Mouse (Mus musculus) retina, embryonic 14.5 days (tissue): ENCODE data around the gene Uhmk1.

Experiments used
- DNase-seq: peaks from one replicate; pipeline ENCODE4 v3.0.0-alpha.2; 2015; ENCODE audit warnings: low spot score

Uhmk1 gene

GRCm38 (mm10) chr1:170174814-170175332 lies 40.3 kb downstream of the Uhmk1 start, which contains the start of gene Uap1:
Gene Uap1, minus strand, starts transcription at chr1:170174957.
- DNase-seq: peak; percentile 93

GRCm38 (mm10) chr1:170173991-170174813 lies 41.0 kb downstream of the Uhmk1 start:
- DNase-seq: no peak

GRCm38 (mm10) chr1:170167781-170168180 lies 47.4 kb downstream of the Uhmk1 start:
- DNase-seq: no peak

GRCm38 (mm10) chr1:170164913-170165312 lies 50.3 kb downstream of the Uhmk1 start:
- no peak for DNase-seq

GRCm38 (mm10) chr1:170164053-170164614 lies 51.1 kb downstream of the Uhmk1 start:
- DNase-seq: no peak

- no peak for DNase-seq
These were observed 51.7 kb downstream of the Uhmk1 start for GRCm38 (mm10) chr1:170163398-170163943.

- no peak for DNase-seq
These were observed 53.3 kb downstream of the Uhmk1 start for GRCm38 (mm10) chr1:170161852-170162251.

GRCm38 (mm10) chr1:170160397-170160938 lies 54.7 kb downstream of the Uhmk1 start:
- no peak for DNase-seq

GRCm38 (mm10) chr1:170159707-170160106 lies 55.5 kb downstream of the Uhmk1 start:
- DNase-seq: no peak

GRCm38 (mm10) chr1:170155761-170156160 lies 59.4 kb downstream of the Uhmk1 start:
- no peak for DNase-seq

- DNase-seq: no peak
These were observed 59.9 kb downstream of the Uhmk1 start for GRCm38 (mm10) chr1:170155298-170155697.

GRCm38 (mm10) chr1:170153986-170154385 lies 61.2 kb downstream of the Uhmk1 start:
- no peak for DNase-seq

- DNase-seq: no peak
These were observed 62.6 kb downstream of the Uhmk1 start for GRCm38 (mm10) chr1:170152552-170152951.

GRCm38 (mm10) chr1:170150870-170151269 lies 64.3 kb downstream of the Uhmk1 start:
- no peak for DNase-seq

- no peak for DNase-seq
These were observed 65.4 kb downstream of the Uhmk1 start for GRCm38 (mm10) chr1:170149756-170150155.

GRCm38 (mm10) chr1:170148536-170148935 lies 66.7 kb downstream of the Uhmk1 start:
- DNase-seq: no peak

GRCm38 (mm10) chr1:170147651-170148448 lies 67.3 kb downstream of the Uhmk1 start:
- no peak for DNase-seq

- DNase-seq: no peak
These were observed 69.6 kb downstream of the Uhmk1 start for GRCm38 (mm10) chr1:170145606-170146005.
